Mouse (Mus musculus) E14TG2a.4 (cell line): Measurements from ENCODE around the gene Clasp1.

Source experiments
- H3K27me3 ChIP-seq: 2 replicates; pipeline ENCODE4 v1.6.1; 2014; ENCODE audit warnings: low read length, control low read depth; ENCODE audit not compliant: insufficient read depth
- H3K36me3 ChIP-seq: 2 replicates; pipeline ENCODE4 v1.6.1; 2014; ENCODE audit warnings: low read length, control low read depth; ENCODE audit not compliant: insufficient read depth
- H3K4me1 ChIP-seq: replicated peaks from 2 replicates; pipeline ENCODE4 v1.6.1; 2014; ENCODE audit warnings: low read depth, low read length, control low read depth
- H3K4me3 ChIP-seq: replicated peaks from 2 replicates; pipeline ENCODE4 v1.5.1; 2014; ENCODE audit warnings: mild to moderate bottlenecking, low read length
- H3K9me3 ChIP-seq: 2 replicates; pipeline ENCODE4 v1.6.1; 2014; ENCODE audit warnings: low read length, control low read depth
- CTCF ChIP-seq: conservative IDR thresholded peaks from 2 replicates; pipeline ENCODE4 v1.5.1; 2014; ENCODE audit warnings: low read length
- NANOG ChIP-seq: IDR thresholded peaks from 2 replicates; pipeline ENCODE4 v1.6.1; 2014; ENCODE audit warnings: borderline replicate concordance, low read length, mixed read lengths
- POU5F1 ChIP-seq: IDR thresholded peaks from 2 replicates; pipeline ENCODE4 v1.6.1; 2014; ENCODE audit warnings: low read length, borderline replicate concordance

Clasp1 gene

DNA sequence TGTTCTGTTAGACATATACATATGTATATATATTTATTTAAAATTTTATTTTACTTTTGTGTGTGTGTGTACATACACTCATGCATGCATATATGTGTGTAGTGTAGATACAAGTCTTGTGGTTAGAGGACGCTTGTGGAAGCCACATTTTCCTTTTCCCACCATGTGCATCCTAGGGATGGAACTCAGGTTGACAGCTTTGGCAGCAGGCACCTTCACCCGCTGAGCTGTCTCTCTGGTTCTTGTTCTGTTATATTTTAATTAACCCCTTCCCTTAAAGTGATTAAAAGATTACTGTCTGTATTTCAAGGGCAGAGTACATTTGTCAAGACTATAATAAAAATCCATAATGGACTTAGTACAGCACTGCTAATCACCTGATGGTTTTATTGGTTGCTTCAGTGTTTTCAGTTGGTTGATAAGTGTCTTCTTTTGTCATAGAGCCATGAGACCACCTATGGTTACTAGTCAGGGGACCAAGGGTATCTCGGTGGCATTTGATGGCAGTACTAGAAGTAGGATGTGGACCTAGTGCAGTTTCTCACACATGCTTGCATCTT lies 62.1 kb downstream of the Clasp1 start:
- H3K4me3 ChIP-seq, result no peak overlapping the region
- H3K27me3 ChIP-seq, result no peaks in the 10 kb centered on the region
- 0 out of 2 replicates have a peak, but pooled peaks cover 7% of the 10 kb centered on the region for H3K36me3 ChIP-seq
- TF ChIP-seq POU5F1, result no peak
- TF ChIP-seq NANOG, result no peak
- no peak for TF ChIP-seq CTCF
- no peaks in the 10 kb centered on the region for H3K9me3 ChIP-seq
- peaks cover 13% of the 10 kb centered on the region; the same call in 1 of the 2 replicates for H3K4me1 ChIP-seq

DNA sequence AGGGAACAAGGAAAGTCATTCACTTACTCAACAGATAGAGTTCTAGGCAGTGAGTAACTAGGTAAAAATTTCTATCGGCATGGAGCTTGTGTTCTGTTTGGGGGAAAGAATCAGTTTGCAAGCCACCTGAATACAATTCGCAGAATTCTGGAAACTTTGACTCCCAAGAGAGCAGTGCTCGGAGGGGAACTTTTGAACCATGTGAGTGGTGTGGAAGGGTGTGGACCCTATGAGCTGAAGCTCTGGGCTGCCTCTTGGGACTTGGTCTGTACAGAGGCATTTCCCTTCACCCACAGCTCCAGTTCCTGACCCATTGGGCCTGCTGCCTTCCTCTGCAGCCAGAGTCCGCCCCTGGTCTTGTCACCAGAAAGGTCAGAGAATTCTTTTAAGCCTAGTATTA lies 64.7 kb downstream of the Clasp1 start:
- peaks cover 32% of the 10 kb centered on the region for H3K4me1 ChIP-seq
- TF ChIP-seq CTCF (no peak), NANOG (no peak), POU5F1 (no peak)
- H3K36me3 ChIP-seq, result 0 out of 2 replicates have a peak, but pooled peaks cover 7% of the 10 kb centered on the region
- no peaks in the 10 kb centered on the region for H3K9me3 ChIP-seq
- no peak overlapping the region for H3K4me3 ChIP-seq
- no peaks in the 10 kb centered on the region for H3K27me3 ChIP-seq

DNA sequence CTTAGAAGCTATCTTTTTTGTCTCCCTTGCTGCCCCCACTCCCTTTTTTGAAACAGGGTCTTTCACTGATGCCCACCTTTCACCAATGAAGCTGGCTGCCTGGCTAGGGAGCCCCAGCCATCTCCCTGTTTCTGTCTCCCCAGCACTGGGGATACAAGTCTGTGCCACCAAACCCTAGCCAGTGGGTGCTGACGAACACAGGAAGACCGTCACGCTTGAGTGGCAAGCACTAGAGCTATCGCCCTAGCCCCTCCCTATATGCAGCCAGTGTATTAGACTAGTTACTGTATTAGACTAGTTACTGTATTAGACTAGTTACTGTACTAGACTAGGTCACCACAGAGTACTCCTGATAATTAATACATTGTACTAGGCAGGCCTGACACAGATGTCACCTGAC lies 66.0 kb downstream of the Clasp1 start:
- H3K36me3 ChIP-seq, result 0 out of 2 replicates have a peak, but pooled peaks cover 7% of the 10 kb centered on the region
- TF ChIP-seq CTCF (no peak), NANOG (no peak), POU5F1 (no peak)
- H3K27me3 ChIP-seq, result 0 out of 2 replicates have a peak, but pooled peaks cover 3% of the 10 kb centered on the region
- H3K4me3 ChIP-seq, result no peak overlapping the region
- H3K4me1 ChIP-seq, result peaks cover 37% of the 10 kb centered on the region
- H3K9me3 ChIP-seq, result no peaks in the 10 kb centered on the region

DNA sequence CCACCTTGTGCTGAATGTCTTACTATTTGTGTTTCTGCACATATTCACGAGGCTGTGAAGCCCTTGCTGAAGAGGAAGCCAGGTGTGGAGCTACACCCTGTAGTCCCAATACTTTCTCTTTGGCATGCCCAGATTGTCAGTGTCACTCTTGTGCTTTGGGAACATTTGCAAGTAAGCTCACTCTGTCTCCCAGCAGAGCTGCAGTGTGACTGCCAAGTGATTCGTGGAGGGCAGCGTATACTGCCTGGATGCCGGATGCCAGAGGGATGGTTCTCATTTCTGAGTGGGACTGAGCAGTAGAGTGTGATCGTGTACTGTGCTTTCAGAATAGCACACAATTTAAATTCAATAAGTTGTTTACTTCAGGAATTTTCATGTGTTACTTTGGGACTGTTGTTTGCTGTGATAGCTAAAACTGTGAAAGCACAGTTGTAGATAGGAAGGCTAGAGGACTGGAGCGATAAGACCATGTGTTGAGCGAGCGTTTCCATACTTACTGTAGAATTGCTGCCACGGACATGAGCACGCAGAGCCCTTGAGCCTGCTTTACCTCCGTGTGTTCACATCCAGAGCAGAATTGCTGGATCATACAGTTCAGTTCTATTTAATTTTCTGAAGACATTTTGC lies 68.5 kb downstream of the Clasp1 start:
- Histone ChIP-seq H3K36me3 (peaks cover 23% of the 10 kb centered on the region), H3K4me3 (0 out of 2 replicates have a peak overlapping the region, but pooled peaks have one; percentile 23), H3K4me1 (peaks cover 36% of the 10 kb centered on the region), H3K27me3 (peaks cover 14% of the 10 kb centered on the region; the same call in 1 of the 2 replicates), H3K9me3 (peaks cover 4% of the 10 kb centered on the region; the same call in 1 of the 2 replicates)
- TF ChIP-seq NANOG, result no peak

DNA sequence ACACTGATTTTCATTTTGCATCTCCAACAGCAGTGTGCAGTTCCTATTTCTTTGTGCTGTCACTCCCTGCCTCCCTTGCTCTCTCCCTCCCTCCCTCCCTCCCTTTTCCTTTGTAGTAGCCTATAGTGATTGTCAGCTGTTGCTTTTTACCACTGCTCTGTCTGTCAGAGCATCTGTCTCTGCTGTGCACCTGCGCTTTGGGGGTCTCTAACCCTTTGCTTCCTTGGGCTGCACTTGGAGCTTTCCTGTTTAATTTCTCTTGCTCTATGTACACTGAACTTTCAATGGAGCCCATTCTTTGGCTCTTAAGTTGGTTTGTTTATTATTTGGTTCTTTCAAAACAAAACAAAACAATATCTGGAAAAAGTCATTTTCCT lies 69.0 kb downstream of the Clasp1 start:
- TF ChIP-seq CTCF (no peak), NANOG (no peak), POU5F1 (no peak)
- peaks cover 4% of the 10 kb centered on the region; the same call in 1 of the 2 replicates for H3K9me3 ChIP-seq
- peaks cover 36% of the 10 kb centered on the region for H3K4me1 ChIP-seq
- H3K27me3 ChIP-seq, result peaks cover 14% of the 10 kb centered on the region; the same call in 1 of the 2 replicates
- no peak overlapping the region for H3K4me3 ChIP-seq
- H3K36me3 ChIP-seq, result peaks cover 28% of the 10 kb centered on the region

DNA sequence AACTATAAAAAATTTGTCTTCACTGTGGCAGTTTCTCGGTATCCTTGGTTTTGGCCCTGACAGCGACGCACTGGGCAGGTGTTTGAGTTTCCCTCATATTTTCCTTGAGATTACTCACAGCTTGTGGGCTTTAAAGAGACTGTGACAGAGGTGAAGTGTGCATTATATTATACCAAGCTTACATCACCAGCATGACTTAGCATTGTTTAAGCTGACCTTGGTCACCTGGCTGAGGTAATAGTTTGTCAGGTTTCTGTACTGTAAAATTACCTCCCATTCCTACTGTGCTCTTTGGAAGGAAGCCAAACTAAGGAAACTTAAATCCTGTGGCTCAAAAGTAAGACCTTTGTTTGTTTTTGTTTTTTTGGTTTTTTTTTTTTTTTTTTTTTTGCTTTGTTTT lies 69.4 kb downstream of the Clasp1 start:
- Histone ChIP-seq H3K9me3 (peaks cover 4% of the 10 kb centered on the region; the same call in 1 of the 2 replicates), H3K4me3 (no peak overlapping the region)
- TF ChIP-seq POU5F1 (no peak), CTCF (no peak), NANOG (no peak)

DNA sequence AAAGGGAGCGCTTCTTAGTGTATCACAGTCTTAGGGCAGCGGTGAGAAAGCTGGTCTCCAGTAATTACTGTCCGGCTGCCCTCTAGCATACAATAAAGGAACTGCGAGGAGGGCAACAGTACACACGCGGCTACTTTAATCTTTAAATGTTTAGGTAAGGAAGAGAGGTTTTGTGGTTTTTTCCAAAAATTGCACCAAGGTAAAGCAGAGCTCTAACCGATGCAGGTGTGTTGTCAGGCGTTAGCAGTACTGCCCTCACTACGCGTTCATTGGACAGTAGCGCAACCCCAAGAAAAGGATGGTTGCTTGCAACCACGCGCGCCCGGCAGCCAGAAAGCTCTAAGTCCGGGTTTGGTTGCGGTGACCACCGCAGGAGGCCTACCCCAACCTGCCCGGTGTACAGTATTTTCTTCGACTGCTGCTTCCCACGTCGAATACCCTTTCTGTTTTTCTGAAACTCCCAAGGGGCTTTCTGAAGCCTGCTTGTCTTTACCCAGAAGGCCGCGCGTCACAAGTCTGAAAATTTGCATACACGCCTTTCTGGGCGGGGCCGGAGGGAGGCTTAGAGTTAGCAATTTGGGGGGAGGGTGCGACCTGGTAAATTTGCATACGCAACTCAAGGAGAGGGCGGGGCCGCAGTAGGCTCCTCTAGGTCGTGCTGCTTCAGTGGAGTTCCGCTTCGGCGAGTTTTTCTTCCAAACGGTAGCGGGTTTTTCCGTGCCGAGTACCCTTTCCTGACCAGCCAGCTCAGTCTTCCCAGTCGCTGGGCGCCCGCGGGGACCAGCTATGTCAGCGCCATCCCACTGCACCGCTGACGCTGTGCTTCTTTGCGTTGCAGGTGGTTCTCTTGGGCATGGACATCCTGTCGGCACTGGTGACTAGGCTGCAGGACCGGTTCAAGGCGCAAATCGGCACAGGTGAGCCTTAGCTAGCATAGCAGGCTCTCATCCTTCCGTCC lies 70.4 kb downstream of the Clasp1 start:
- TF ChIP-seq NANOG (no peak), CTCF (peak; percentile 8; the same call in 1 of the 2 replicates)
- Histone ChIP-seq H3K36me3 (peaks cover 36% of the 10 kb centered on the region), H3K9me3 (peaks cover 4% of the 10 kb centered on the region; the same call in 1 of the 2 replicates), H3K4me3 (peak overlapping the region; percentile 83), H3K4me1 (peaks cover 36% of the 10 kb centered on the region), H3K27me3 (peaks cover 14% of the 10 kb centered on the region; the same call in 1 of the 2 replicates)

More for the DNA sequence above, 69.4 kb downstream of the Clasp1 start:
- Histone ChIP-seq H3K4me1 (peaks cover 36% of the 10 kb centered on the region), H3K27me3 (peaks cover 14% of the 10 kb centered on the region; the same call in 1 of the 2 replicates), H3K36me3 (peaks cover 28% of the 10 kb centered on the region)

DNA sequence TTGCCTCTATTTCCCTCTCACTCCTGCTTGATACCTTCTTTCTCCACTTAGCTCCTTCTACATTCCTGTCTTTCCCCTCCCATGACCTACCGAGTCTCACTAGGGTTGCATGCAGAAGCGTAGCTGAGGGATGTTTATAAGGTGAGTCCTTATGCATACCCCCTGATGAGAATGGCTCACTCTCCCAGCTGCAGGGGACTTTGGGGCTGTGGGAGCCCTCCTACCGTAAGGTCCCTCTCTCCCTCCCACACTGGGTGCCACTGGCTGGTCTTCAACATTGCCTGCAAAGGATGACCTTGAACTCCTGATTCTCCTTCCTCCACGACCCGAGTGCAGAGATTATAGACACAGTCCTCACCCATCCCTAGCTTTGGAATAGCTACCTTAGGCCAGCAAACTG lies 71.9 kb downstream of the Clasp1 start:
- H3K4me1 ChIP-seq, result peaks cover 36% of the 10 kb centered on the region
- no peak for TF ChIP-seq POU5F1
- no peak for TF ChIP-seq CTCF
- TF ChIP-seq NANOG, result no peak
- H3K36me3 ChIP-seq, result peaks cover 43% of the 10 kb centered on the region
- H3K9me3 ChIP-seq, result peaks cover 4% of the 10 kb centered on the region; the same call in 1 of the 2 replicates
- H3K4me3 ChIP-seq, result no peak overlapping the region
- peaks cover 14% of the 10 kb centered on the region; the same call in 1 of the 2 replicates for H3K27me3 ChIP-seq
